Mouse (Mus musculus) lung, postnatal 0 days (tissue): ENCODE results near the gene Rmnd5b. TPM values are rescaled to one million over a fixed set of nuclear protein-coding genes. Genes with fewer than 3 reads are reported as not detected.

Source experiments
- ATAC-seq: fragments of 200-750 bp; cut with Nextera tagmentation; 2 replicates; pipeline ENCODE4 v1.8.0; 2017; ENCODE audit warnings: moderate library complexity
- DNase-seq: peaks from one replicate; pipeline ENCODE4 v3.0.0-alpha.2; 2016; ENCODE audit warnings: low spot score
- H3K27ac ChIP-seq: fragments of 300-500 bp; sonication (generic); 2 replicates; pipeline ENCODE4 v1.5.1; 2014; ENCODE audit warnings: antibody characterized with exemption, mild to moderate bottlenecking, low read length, mixed read lengths
- H3K27me3 ChIP-seq: fragments of 300-500 bp; sonication (generic); replicated peaks from 2 replicates; pipeline ENCODE4 v1.6.1; 2014; ENCODE audit warnings: low read length, mixed read lengths; ENCODE audit not compliant: insufficient read depth
- H3K36me3 ChIP-seq: fragments of 300-500 bp; sonication (generic); 2 replicates; pipeline ENCODE4 v1.6.1; 2014; ENCODE audit warnings: low read length, mixed read lengths; ENCODE audit not compliant: insufficient read depth
- H3K4me1 ChIP-seq: fragments of 300-500 bp; sonication (generic); 2 replicates; pipeline ENCODE4 v1.6.1; 2014; ENCODE audit warnings: antibody characterized with exemption, low read depth, low read length, mixed read lengths; ENCODE audit not compliant: insufficient read depth
- H3K4me2 ChIP-seq: fragments of 300-500 bp; sonication (generic); replicated peaks from 2 replicates; pipeline ENCODE4 v1.6.1; 2014; ENCODE audit warnings: low read depth, mild to moderate bottlenecking, low read length, moderate library complexity, mixed read lengths
- H3K4me3 ChIP-seq: fragments of 300-500 bp; sonication (generic); 2 replicates; pipeline ENCODE4 v1.5.1; 2014; ENCODE audit warnings: low read depth, low read length
- H3K9ac ChIP-seq: fragments of 300-500 bp; sonication (generic); replicated peaks from 2 replicates; pipeline ENCODE4 v1.6.1; 2014; ENCODE audit warnings: low read depth, mild to moderate bottlenecking
- H3K9me3 ChIP-seq: fragments of 300-500 bp; sonication (generic); 2 replicates; pipeline ENCODE4 v1.6.1; 2016; ENCODE audit warnings: low read length, mixed read lengths
- CTCF ChIP-seq: IDR thresholded peaks from 2 replicates; pipeline ENCODE4 v1.5.1; 2016; ENCODE audit warnings: antibody characterized with exemption, mild to moderate bottlenecking
- EP300 ChIP-seq: IDR thresholded peaks from 2 replicates; pipeline ENCODE4 v1.6.1; 2016; ENCODE audit warnings: antibody characterized with exemption, mild to moderate bottlenecking, control low read depth
- WGBS: fragments of 180-500 bp; shearing (Covaris S2); extraction: QIAGEN DNeasy Blood & Tissue Kit; methylation state at CpG from one replicate; pipeline ENCODE4 v1.1.7; 2014; 5-methylcytosine and 5-hydroxymethylcytosine counted together
- polyA plus RNA-seq: library from polyadenylated mRNA; unstranded; fragments of >200 nt; fragmentation: Nextera tagmentation; extraction: Ambion mirVana; gene quantifications from 2 replicates; pipeline ENCODE4 v1.2.1, GENCODE M21; 2015

Rmnd5b gene
- polyA plus RNA-seq, 1 experiment from 2014 or later: 46.4 TPM

- H3K4me3 ChIP-seq: no peak overlapping the region
- no peak for TF ChIP-seq CTCF
- no peak for TF ChIP-seq EP300
- DNase-seq (no peak), ATAC-seq (no peak)
- no peak overlapping the region for H3K4me2 ChIP-seq
- H3K27ac ChIP-seq: no peak overlapping the region
- no peaks in the 10 kb centered on the region for H3K27me3 ChIP-seq
- no peaks in the 10 kb centered on the region for H3K9me3 ChIP-seq
- no peak overlapping the region for H3K9ac ChIP-seq
- 80% methylated on average over 4 of the region's 4 CpGs for WGBS
- no peaks in the 10 kb centered on the region for H3K4me1 ChIP-seq
- no peaks in the 10 kb centered on the region for H3K36me3 ChIP-seq
Measured at GRCm38 (mm10) chr11:51576454-51576853, 59.2 kb downstream of the Rmnd5b start.

Other genes with a start within 250 kb of the Rmnd5b start
- gene Phykpl, start 51.1 kb downstream of the Rmnd5b start, polyA plus RNA-seq: 10.8 and 12.0 TPM in 2 replicates
- 152 and 167 TPM in 2 replicates for gene Hnrnpab, start 29.0 kb downstream of the Rmnd5b start, polyA plus RNA-seq
- 60.1 and 67.2 TPM in 2 replicates for gene Nhp2, start 16.2 kb downstream of the Rmnd5b start, polyA plus RNA-seq
- 43.9 and 44.7 TPM in 2 replicates for gene N4bp3, start 14.9 kb upstream of the Rmnd5b start, polyA plus RNA-seq
- gene D930048N14Rik, start 15.1 kb upstream of the Rmnd5b start, polyA plus RNA-seq: 2.5 and 3.1 TPM in 2 replicates
- gene 0610009B22Rik, start 53.0 kb upstream of the Rmnd5b start, polyA plus RNA-seq: 90.6 and 95.9 TPM in 2 replicates
- 10.3 and 10.5 TPM in 2 replicates for gene Sec24a, start 127.7 kb upstream of the Rmnd5b start, polyA plus RNA-seq
- 121 and 125 TPM in 2 replicates for gene Sar1b, start 127.8 kb upstream of the Rmnd5b start, polyA plus RNA-seq
- gene Jade2, start 221.8 kb upstream of the Rmnd5b start, polyA plus RNA-seq: 3.1 and 3.9 TPM in 2 replicates